Mouse (Mus musculus) G1E (cell line): ENCODE data around the gene Olfr1394. TPM values are rescaled to one million over a fixed set of nuclear protein-coding genes. Genes with fewer than 3 reads are reported as not detected.

Experiments
- ATAC-seq: 2 replicates; pipeline ENCODE4 v1.8.0; 2016; ENCODE audit warnings: mild to moderate bottlenecking; ENCODE audit not compliant: insufficient number of reproducible peaks, poor library complexity, low FRiP score, severe bottlenecking; ENCODE audit errors: extremely low read depth
- DNase-seq: peaks from one replicate; pipeline ENCODE4 v3.0.0; 2012; ENCODE audit warnings: low spot score
- H3K27me3 ChIP-seq: 2 replicates; pipeline ENCODE4 v1.6.1; 2012; ENCODE audit warnings: mild to moderate bottlenecking, low read length, inconsistent platforms; ENCODE audit not compliant: insufficient read depth
- H3K36me3 ChIP-seq: replicated peaks from 2 replicates; pipeline ENCODE3; 2012; ENCODE audit warnings: mild to moderate bottlenecking, inconsistent platforms
- H3K4me1 ChIP-seq: 2 replicates; pipeline ENCODE4 v1.6.1; 2012; ENCODE audit warnings: low read depth, low read length, inconsistent platforms, mixed read lengths; ENCODE audit not compliant: insufficient read depth
- H3K4me3 ChIP-seq: 2 replicates; pipeline ENCODE4 v1.5.1; 2012; ENCODE audit warnings: low read depth, mild to moderate bottlenecking, inconsistent platforms, low read length, moderate library complexity, mixed read lengths
- H3K9me3 ChIP-seq: replicated peaks from 2 replicates; pipeline ENCODE4 v1.6.1; 2012; ENCODE audit warnings: inconsistent platforms
- CTCF ChIP-seq: IDR thresholded peaks from 2 replicates; pipeline ENCODE4 v1.5.1; 2012; ENCODE audit warnings: low read depth, low read length, inconsistent platforms, mixed read lengths
- GATA1 ChIP-seq: IDR thresholded peaks from 2 replicates; pipeline ENCODE4 v1.6.1; 2012; ENCODE audit warnings: borderline replicate concordance, low read length, inconsistent platforms, mixed read lengths
- GATA2 ChIP-seq: IDR thresholded peaks from 2 replicates; pipeline ENCODE4 v1.6.1; 2012; ENCODE audit warnings: low read depth, low read length, inconsistent platforms, borderline replicate concordance
- POLR2AphosphoS5 ChIP-seq: IDR thresholded peaks from 2 replicates; pipeline ENCODE4 v1.6.1; 2012; ENCODE audit warnings: low read depth, low read length, inconsistent platforms; ENCODE audit not compliant: insufficient replicate concordance
- TAL1 ChIP-seq: conservative IDR thresholded peaks from 2 replicates; pipeline ENCODE4 v1.6.1; 2012; ENCODE audit warnings: low read depth, low read length, inconsistent platforms, mixed read lengths
- polyA plus RNA-seq: library from polyadenylated mRNA; stranded (reverse); fragments of >175 nt; gene quantifications from 2 replicates; pipeline ENCODE4 v1.2.3, GENCODE M21; 2012
- total RNA-seq, 2 experiments: library from RNA; stranded (forward) in 1 of 2; stranded (reverse) in 1 of 2; fragments of 200-1000 nt in 1 of 2; fragments of >200 nt in 1 of 2; fragmentation: Nextera tagmentation in 1 of 2; gene quantifications; 2 replicates each; pipeline ENCODE4 v1.2.3; 2014 to 2017

Gene Olfr1394
- total and polyA plus RNA-seq, 3 experiments = 0.16 TPM; not detected in 2

- ATAC-seq (no peak), DNase-seq (no peak)
- Histone ChIP-seq H3K36me3 (no peaks in the 10 kb centered on the region), H3K27me3 (peaks cover 24% of the 10 kb centered on the region), H3K4me3 (no peak overlapping the region), H3K4me1 (no peaks in the 10 kb centered on the region), H3K9me3 (no peaks in the 10 kb centered on the region)
- no peak for TF ChIP-seq GATA2
These were observed 40.0 kb upstream of the Olfr1394 start for GRCm38 (mm10) chr11:49114158-49114557.

- Histone ChIP-seq H3K27me3 (peaks cover 24% of the 10 kb centered on the region), H3K4me1 (no peaks in the 10 kb centered on the region), H3K9me3 (no peaks in the 10 kb centered on the region), H3K4me3 (no peak within 1 kb of the TSS), H3K36me3 (no peaks in the 10 kb centered on the region)
- no peak for TF ChIP-seq GATA2
- no peak for TF ChIP-seq TAL1
- no peak for TF ChIP-seq POLR2AphosphoS5
- no peak for TF ChIP-seq GATA1
- TF ChIP-seq CTCF = no peak
- DNase-seq = no peak
- ATAC-seq = no peak
These were observed 39.4 kb upstream of the Olfr1394 start, which contains the start of gene Olfr1396 for GRCm38 (mm10) chr11:49114774-49115173. Gene Olfr1396 (minus strand): TSS chr11:49114874.

GRCm38 (mm10) chr11:49119635-49120034, 34.5 kb upstream of the Olfr1394 start:
- no peaks in the 10 kb centered on the region for H3K4me1 ChIP-seq
- no peaks in the 10 kb centered on the region for H3K9me3 ChIP-seq
- ATAC-seq = no peak
- no peak for DNase-seq
- TF ChIP-seq GATA2 = no peak
- no peak for TF ChIP-seq CTCF
- TF ChIP-seq GATA1 = no peak
- no peak for TF ChIP-seq TAL1
- TF ChIP-seq POLR2AphosphoS5 = no peak
- H3K4me3 ChIP-seq = no peak overlapping the region
- no peaks in the 10 kb centered on the region for H3K36me3 ChIP-seq
- peaks cover 13% of the 10 kb centered on the region for H3K27me3 ChIP-seq

- DNase-seq = no peak
- Histone ChIP-seq H3K9me3 (no peaks in the 10 kb centered on the region), H3K4me3 (no peak overlapping the region), H3K36me3 (no peaks in the 10 kb centered on the region), H3K27me3 (no peaks in the 10 kb centered on the region), H3K4me1 (no peaks in the 10 kb centered on the region)
- TF ChIP-seq POLR2AphosphoS5 (no peak), GATA1 (no peak), TAL1 (no peak), GATA2 (no peak), CTCF (no peak)
- ATAC-seq = no peak
These were observed 30.0 kb upstream of the Olfr1394 start for GRCm38 (mm10) chr11:49124169-49124568.

GRCm38 (mm10) chr11:49141974-49142373, 12.2 kb upstream of the Olfr1394 start, which contains the start of gene Olfr1395:
Gene Olfr1395 (plus strand): TSS chr11:49142274.
- ATAC-seq = no peak
- TF ChIP-seq POLR2AphosphoS5 (no peak), CTCF (no peak), GATA1 (no peak), TAL1 (no peak), GATA2 (no peak)
- Histone ChIP-seq H3K4me3 (no peak within 1 kb of the TSS), H3K4me1 (no peaks in the 10 kb centered on the region), H3K27me3 (peaks cover 6% of the 10 kb centered on the region; the same call in 1 of the 2 replicates), H3K36me3 (no peaks in the 10 kb centered on the region), H3K9me3 (no peaks in the 10 kb centered on the region)
- no peak for DNase-seq

GRCm38 (mm10) chr11:49156821-49157814, 2.9 kb downstream of the Olfr1394 start:
- H3K9me3 ChIP-seq = no peaks in the 10 kb centered on the region
- peaks cover 12% of the 10 kb centered on the region for H3K27me3 ChIP-seq
- H3K4me3 ChIP-seq = no peak overlapping the region
- no peaks in the 10 kb centered on the region for H3K36me3 ChIP-seq
- no peak for DNase-seq
- TF ChIP-seq GATA1 (no peak), GATA2 (no peak)
- ATAC-seq = no peak
- no peaks in the 10 kb centered on the region for H3K4me1 ChIP-seq
